Mouse (Mus musculus): ENCODE data around the gene Amigo1. TPM values are rescaled to one million over a fixed set of nuclear protein-coding genes. Genes with fewer than 3 reads are reported as not detected.

The Amigo1 gene
- polyA plus RNA-seq, 1 experiment: 1.8 TPM

GRCm38 (mm10) chr3:108220661-108221060 lies 34.5 kb downstream of the Amigo1 start:
- no peak for TF ChIP-seq GATA1 (IDR thresholded peaks at IDR 0.05; ENCODE audit: low read length)

GRCm38 (mm10) chr3:108225711-108226557 lies 39.8 kb downstream of the Amigo1 start:
- TF ChIP-seq GATA1 (IDR thresholded peaks at IDR 0.05; ENCODE audit: low read length): no peak

GRCm38 (mm10) chr3:108226558-108227350 lies 40.6 kb downstream of the Amigo1 start, which contains the start of gene Sypl2:
Gene Sypl2, minus strand, starts transcription at chr3:108226648.
- TF ChIP-seq GATA1 (IDR thresholded peaks at IDR 0.05; ENCODE audit: low read length): no peak

- no peak for TF ChIP-seq GATA1 (IDR thresholded peaks at IDR 0.05; ENCODE audit: low read length)
Observed at GRCm38 (mm10) chr3:108227521-108227920, 41.4 kb downstream of the Amigo1 start.

GRCm38 (mm10) chr3:108231646-108232045 lies 45.5 kb downstream of the Amigo1 start:
- TF ChIP-seq GATA1 (IDR thresholded peaks at IDR 0.05; ENCODE audit: low read length): no peak

GRCm38 (mm10) chr3:108241243-108241839 lies 55.2 kb downstream of the Amigo1 start:
- TF ChIP-seq GATA1 (IDR thresholded peaks at IDR 0.05; ENCODE audit: low read length): no peak

Other genes with a start within 250 kb of the Amigo1 start
- not detected in 2 replicates for gene Gstm6, start 242.6 kb upstream of the Amigo1 start, polyA plus RNA-seq (2012)
- not detected in 2 replicates for gene Gstm3, start 217.1 kb upstream of the Amigo1 start, polyA plus RNA-seq (2012)
- gene Gstm2, start 199.9 kb upstream of the Amigo1 start, polyA plus RNA-seq (2012): not detected in 2 replicates
- 0.24 and 0.26 TPM in 2 replicates for gene Gstm1, start 168.4 kb upstream of the Amigo1 start, polyA plus RNA-seq (2012)
- gene Gstm4, start 141.4 kb upstream of the Amigo1 start, polyA plus RNA-seq (2012): not detected in 2 replicates
- 275 and 347 TPM in 2 replicates for gene Ampd2, start 99.7 kb upstream of the Amigo1 start, polyA plus RNA-seq (2012)
- 0.23 and 0.65 TPM in 2 replicates for gene Gnat2, start 93.5 kb upstream of the Amigo1 start, polyA plus RNA-seq (2012)
- gene Gnai3, start 40.2 kb upstream of the Amigo1 start, polyA plus RNA-seq (2012): 28.4 and 45.9 TPM in 2 replicates
- gene Gpr61, start 31.5 kb upstream of the Amigo1 start, polyA plus RNA-seq (2012): not detected in 2 replicates
- gene Cyb561d1, start 14.9 kb downstream of the Amigo1 start, polyA plus RNA-seq (2012): 2.4 and 3.0 TPM in 2 replicates
- 21.6 and 23.2 TPM in 2 replicates for gene Atxn7l2, start 24.6 kb downstream of the Amigo1 start, polyA plus RNA-seq (2012)
- not detected in 2 replicates for gene Sypl2, start 40.3 kb downstream of the Amigo1 start, polyA plus RNA-seq (2012)
- 4.1 and 5.1 TPM in 2 replicates for gene Psma5, start 70.6 kb downstream of the Amigo1 start, polyA plus RNA-seq (2012)
- gene Sort1, start 97.7 kb downstream of the Amigo1 start, polyA plus RNA-seq (2012): 1.6 and 2.8 TPM in 2 replicates
- not detected in 2 replicates for gene Mybphl, start 178.6 kb downstream of the Amigo1 start, polyA plus RNA-seq (2012)
- 47.9 and 51.7 TPM in 2 replicates for gene Psrc1, start 197.5 kb downstream of the Amigo1 start, polyA plus RNA-seq (2012)
- not detected in 2 replicates for gene Celsr2, start 229.2 kb downstream of the Amigo1 start, polyA plus RNA-seq (2012)

Measured in G1E-ER4 (cell line).